Mouse (Mus musculus) neural tube, embryonic 13.5 days (tissue): Measurements from ENCODE around the gene Atp5mpl. TPM values are rescaled to one million over a fixed set of nuclear protein-coding genes. Genes with fewer than 3 reads are reported as not detected.
"Not testable (repeated sequence)": the region's sequence is repeated elsewhere in the genome, so short reads cannot be mapped to it uniquely, and the experiment has no call there.

Experiments used
- ATAC-seq: fragments of 200-750 bp; cut with Nextera tagmentation; 2 replicates; pipeline ENCODE4 v1.8.0; 2017; ENCODE audit warnings: low read depth, mild to moderate bottlenecking, moderate TSS enrichment, moderate library complexity
- H3K27ac ChIP-seq: fragments of 300-500 bp; sonication (generic); replicated peaks from 2 replicates; pipeline ENCODE4 v1.5.1; 2015; ENCODE audit warnings: moderate library complexity, mild to moderate bottlenecking, inconsistent platforms
- H3K27me3 ChIP-seq: fragments of 300-500 bp; sonication (generic); 2 replicates; pipeline ENCODE4 v1.6.1; 2015; ENCODE audit warnings: mild to moderate bottlenecking, inconsistent platforms
- H3K36me3 ChIP-seq: fragments of 300-500 bp; sonication (generic); 2 replicates; pipeline ENCODE4 v1.6.1; 2015; ENCODE audit warnings: mild to moderate bottlenecking, inconsistent platforms
- H3K4me1 ChIP-seq: fragments of 300-500 bp; sonication (generic); replicated peaks from 2 replicates; pipeline ENCODE4 v1.6.1; 2015; ENCODE audit warnings: inconsistent platforms
- H3K4me2 ChIP-seq: fragments of 300-500 bp; sonication (generic); 2 replicates; pipeline ENCODE4 v1.6.1; 2015; ENCODE audit warnings: inconsistent platforms, mild to moderate bottlenecking, moderate library complexity
- H3K4me3 ChIP-seq: fragments of 300-500 bp; sonication (generic); 2 replicates; pipeline ENCODE4 v1.5.1; 2015; ENCODE audit warnings: mild to moderate bottlenecking, inconsistent platforms
- H3K9ac ChIP-seq: fragments of 300-500 bp; sonication (generic); 2 replicates; pipeline ENCODE4 v1.6.1; 2015; ENCODE audit warnings: moderate library complexity, mild to moderate bottlenecking, inconsistent platforms
- H3K9me3 ChIP-seq: fragments of 300-500 bp; sonication (generic); 2 replicates; pipeline ENCODE4 v1.6.1; 2016; ENCODE audit warnings: inconsistent platforms
- WGBS: fragments of 180-500 bp; shearing (Covaris S2); methylation state at CpG from one replicate; pipeline ENCODE4 v1.1.7; 2015; 5-methylcytosine and 5-hydroxymethylcytosine counted together
- polyA plus RNA-seq: library from polyadenylated mRNA; unstranded; fragments of >200 nt; fragmentation: Nextera tagmentation; extraction: Ambion mirVana; gene quantifications from 2 replicates; pipeline ENCODE4 v1.2.1, GENCODE M21; 2015

Gene Atp5mpl
- polyA plus RNA-seq, 1 experiment from 2014 or later, result 818 TPM

GRCm38 (mm10) chr12:111945765-111946655 is 20.8 kb downstream of the Atp5mpl start:
- 68% methylated on average over 12 of the region's 15 CpGs for WGBS
- peak overlapping the region; percentile 75; the same call in 1 of the 2 replicates for H3K27ac ChIP-seq
- H3K36me3 ChIP-seq, H3K4me2 ChIP-seq, H3K27me3 ChIP-seq, H3K9ac ChIP-seq, H3K9me3 ChIP-seq, H3K4me3 ChIP-seq, H3K4me1 ChIP-seq: not testable (repeated sequence)
- peak; percentile 48; the same call in 1 of the 2 replicates for ATAC-seq

DNA sequence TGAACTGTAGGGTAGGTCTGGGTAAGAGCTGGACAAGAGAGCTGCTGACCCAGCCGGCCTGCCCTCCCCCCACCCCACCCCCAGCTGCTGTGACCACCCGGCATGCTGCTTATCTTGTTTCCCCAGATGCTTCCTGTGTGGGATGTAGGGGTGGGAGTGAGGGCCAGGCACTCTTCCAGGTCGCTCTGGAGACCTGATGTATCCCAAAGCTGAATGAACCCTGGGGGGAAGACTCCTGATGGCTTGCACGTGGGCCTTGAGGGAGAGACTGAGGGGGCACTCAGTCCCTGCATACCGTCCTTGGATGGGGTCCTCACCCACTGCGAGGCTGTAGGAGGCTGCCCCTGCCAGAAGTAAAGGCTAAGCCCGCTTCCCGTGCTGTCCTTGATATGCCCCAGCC is 21.7 kb downstream of the Atp5mpl start:
- no peaks in the 10 kb centered on the region for H3K27me3 ChIP-seq
- no peak overlapping the region for H3K4me3 ChIP-seq
- H3K4me1 ChIP-seq, result no peaks in the 10 kb centered on the region; the same call in 1 of the 2 replicates
- peak overlapping the region; percentile 75; the same call in 1 of the 2 replicates for H3K27ac ChIP-seq
- ATAC-seq, result no peak
- no peaks in the 10 kb centered on the region for H3K9me3 ChIP-seq
- 83% methylated on average over 8 of the region's 8 CpGs for WGBS
- no peaks in the 10 kb centered on the region for H3K36me3 ChIP-seq
- no peak overlapping the region for H3K4me2 ChIP-seq
- H3K9ac ChIP-seq, result no peak overlapping the region

GRCm38 (mm10) chr12:111944065-111944987 is 22.5 kb downstream of the Atp5mpl start:
- H3K9ac ChIP-seq, H3K4me2 ChIP-seq, H3K4me3 ChIP-seq, H3K36me3 ChIP-seq, H3K4me1 ChIP-seq, H3K27me3 ChIP-seq, H3K9me3 ChIP-seq: not testable (repeated sequence)
- 72% methylated on average over 18 of the region's 20 CpGs for WGBS
- peak; percentile 37; the same call in 1 of the 2 replicates for ATAC-seq
- H3K27ac ChIP-seq, result peak overlapping the region; percentile 59; the same call in 1 of the 2 replicates

- no peak for ATAC-seq
Measured at GRCm38 (mm10) chr12:111943421-111944064, 23.2 kb downstream of the Atp5mpl start.

DNA sequence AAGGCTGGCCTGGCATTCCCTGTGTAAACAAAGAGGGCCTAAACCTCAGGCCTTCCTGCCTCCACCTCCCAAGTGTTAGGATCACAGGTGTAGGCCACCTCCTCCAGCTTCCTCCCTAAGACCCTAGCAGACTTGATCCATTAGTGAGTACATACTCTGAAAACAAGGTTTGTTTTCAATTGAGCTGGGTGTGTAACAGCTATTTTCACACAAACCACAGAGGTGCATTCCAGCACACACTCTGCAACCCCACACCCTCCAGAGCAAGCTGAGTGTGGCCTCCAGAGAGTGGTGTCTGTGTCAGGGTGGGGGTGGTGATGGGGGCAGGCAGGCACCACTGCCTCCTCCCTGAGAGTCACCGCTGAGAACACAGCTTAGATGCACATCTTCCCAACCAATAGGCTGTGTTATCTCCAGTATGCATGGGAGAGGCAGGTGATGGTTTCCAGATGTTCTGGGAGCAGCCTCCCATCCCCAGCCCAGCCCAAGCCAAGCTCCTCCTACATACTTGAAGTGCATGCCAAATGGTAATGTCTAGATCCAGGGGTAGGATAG is 28.1 kb downstream of the Atp5mpl start:
- H3K4me3 ChIP-seq, result no peak overlapping the region
- ATAC-seq, result no peak
- no peaks in the 10 kb centered on the region for H3K36me3 ChIP-seq
- H3K4me1 ChIP-seq, result peaks cover 21% of the 10 kb centered on the region
- no peak overlapping the region for H3K9ac ChIP-seq
- peak overlapping the region; percentile 23; the same call in 1 of the 2 replicates for H3K27ac ChIP-seq
- H3K4me2 ChIP-seq, result no peak overlapping the region
- WGBS, result 78% methylated on average over 1 of the region's 1 CpGs
- no peaks in the 10 kb centered on the region for H3K9me3 ChIP-seq
- H3K27me3 ChIP-seq, result no peaks in the 10 kb centered on the region

More at GRCm38 (mm10) chr12:111943421-111944064, 23.2 kb downstream of the Atp5mpl start:
- Histone ChIP-seq H3K4me1 (no peaks in the 10 kb centered on the region; the same call in 1 of the 2 replicates), H3K36me3 (no peaks in the 10 kb centered on the region), H3K27me3 (no peaks in the 10 kb centered on the region), H3K27ac (no peak overlapping the region), H3K4me3 (no peak overlapping the region), H3K4me2 (no peak overlapping the region), H3K9me3 (no peaks in the 10 kb centered on the region), H3K9ac (no peak overlapping the region)
- WGBS, result 74% methylated on average over 10 of the region's 10 CpGs

DNA sequence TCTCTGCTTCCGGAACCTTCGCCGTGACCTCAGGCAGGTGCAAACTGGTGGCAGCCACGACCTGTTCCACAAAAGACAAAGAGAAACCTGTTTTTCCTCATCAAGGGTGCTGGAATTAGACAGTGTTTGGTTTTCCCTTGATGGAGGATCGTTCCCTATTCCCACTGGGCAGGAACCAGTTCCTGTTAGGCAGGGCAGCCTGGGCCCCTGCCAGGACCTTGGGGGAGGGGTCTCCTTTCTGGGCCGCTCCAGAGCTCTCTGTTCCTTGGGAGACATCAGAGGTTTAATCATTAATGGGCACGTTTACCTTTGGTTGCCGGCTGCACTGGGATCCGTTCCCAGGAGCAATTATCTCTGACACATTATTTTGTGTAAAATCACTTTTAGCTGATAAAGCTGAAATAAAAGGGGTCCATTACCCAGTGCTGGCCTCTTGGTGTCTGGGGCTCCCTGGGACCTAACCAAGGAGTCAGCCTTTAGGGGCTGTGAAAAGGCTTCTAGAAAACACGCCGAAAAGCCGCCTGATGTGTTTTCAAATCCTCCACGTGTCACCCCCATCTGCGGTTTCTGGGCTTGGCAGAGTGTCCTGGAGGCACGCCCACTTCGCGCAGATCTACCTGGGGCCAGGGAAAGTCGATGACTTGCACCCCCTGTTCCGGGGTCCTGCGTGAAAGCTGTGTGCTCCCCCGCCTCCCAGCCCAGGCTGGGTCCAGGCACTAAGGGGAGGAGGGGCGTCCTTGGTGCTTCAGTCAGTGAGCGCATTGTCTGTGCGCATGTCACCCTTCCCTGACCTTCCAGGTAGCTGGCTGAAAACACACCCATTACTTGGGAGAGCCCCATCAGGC is 29.8 kb downstream of the Atp5mpl start:
- Histone ChIP-seq H3K36me3 (no peaks in the 10 kb centered on the region), H3K9me3 (no peaks in the 10 kb centered on the region), H3K9ac (peak overlapping the region; percentile 3; the same call in 1 of the 2 replicates), H3K4me1 (peaks cover 21% of the 10 kb centered on the region), H3K4me3 (no peak overlapping the region), H3K27me3 (no peaks in the 10 kb centered on the region), H3K27ac (peak overlapping the region; percentile 23; the same call in 1 of the 2 replicates), H3K4me2 (no peak overlapping the region)
- 42% methylated on average over 24 of the region's 24 CpGs for WGBS
- ATAC-seq, result no peak

DNA sequence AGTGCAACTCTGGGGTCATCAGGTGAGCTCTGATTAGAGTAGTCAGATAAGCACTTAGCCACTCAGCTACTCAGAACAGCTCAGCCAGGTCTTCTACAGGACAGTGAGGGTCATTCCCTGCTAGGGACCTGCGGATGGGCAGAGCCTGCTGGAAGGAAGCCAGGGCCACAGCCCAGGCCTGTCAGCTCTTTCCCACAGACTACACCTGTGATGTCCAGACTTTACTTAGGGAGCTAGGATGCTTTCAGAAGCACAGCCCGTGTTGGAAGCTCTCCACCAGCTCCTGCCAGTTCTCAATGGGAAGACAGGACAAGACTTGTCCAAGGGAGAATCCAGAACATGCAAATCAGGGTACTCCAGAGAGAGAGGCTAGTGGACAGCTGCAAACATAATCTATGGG is 32.8 kb downstream of the Atp5mpl start:
- no peak overlapping the region for H3K27ac ChIP-seq
- no peak overlapping the region for H3K4me3 ChIP-seq
- H3K36me3 ChIP-seq, result no peaks in the 10 kb centered on the region
- no peak for ATAC-seq
- H3K27me3 ChIP-seq, result no peaks in the 10 kb centered on the region
- 84% methylated on average over 2 of the region's 2 CpGs for WGBS
- H3K4me1 ChIP-seq, result peaks cover 21% of the 10 kb centered on the region
- no peak overlapping the region for H3K4me2 ChIP-seq
- H3K9ac ChIP-seq, result no peak overlapping the region
- H3K9me3 ChIP-seq, result no peaks in the 10 kb centered on the region

DNA sequence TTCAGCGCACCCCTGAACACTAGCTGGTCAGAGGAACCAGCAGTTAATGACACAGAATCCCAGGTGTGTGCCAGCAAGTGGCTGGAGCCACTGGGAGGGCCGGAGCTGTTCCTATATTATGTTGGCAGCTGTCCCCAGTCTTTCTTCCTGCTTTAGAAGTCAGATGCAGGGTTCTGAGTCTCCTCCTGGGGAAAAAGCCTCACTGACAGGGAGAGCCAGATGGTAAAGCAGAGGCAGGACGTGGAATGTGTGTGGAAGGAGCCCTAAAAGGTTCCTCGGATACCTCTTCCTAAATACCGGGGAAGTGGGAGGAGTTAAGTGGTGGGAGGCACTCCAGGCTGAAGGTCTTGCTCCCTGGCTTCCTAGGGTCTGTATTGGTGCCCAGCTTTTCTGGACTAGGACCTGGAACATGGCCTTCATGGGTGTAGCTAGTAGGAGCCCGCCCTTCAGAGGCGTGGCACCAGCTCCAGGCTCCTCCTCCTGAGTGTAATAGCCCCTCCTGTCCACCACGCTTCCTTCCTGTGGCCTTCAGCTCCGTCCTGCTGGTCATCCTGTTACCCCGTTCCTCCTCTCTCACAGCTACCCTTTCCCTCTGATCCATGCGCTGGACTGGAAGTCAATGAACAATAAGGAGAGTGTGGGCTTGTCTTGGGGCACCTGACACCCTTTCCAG is 33.6 kb downstream of the Atp5mpl start:
- no peak overlapping the region for H3K4me3 ChIP-seq
- H3K36me3 ChIP-seq, result no peaks in the 10 kb centered on the region
- H3K27ac ChIP-seq, result no peak overlapping the region
- no peaks in the 10 kb centered on the region for H3K27me3 ChIP-seq
- no peak overlapping the region for H3K4me2 ChIP-seq
- peaks cover 21% of the 10 kb centered on the region for H3K4me1 ChIP-seq
- 58% methylated on average over 11 of the region's 11 CpGs for WGBS
- H3K9me3 ChIP-seq, result no peaks in the 10 kb centered on the region
- ATAC-seq, result no peak
- no peak overlapping the region for H3K9ac ChIP-seq

GRCm38 (mm10) chr12:111932513-111932912 is 34.3 kb downstream of the Atp5mpl start:
- Histone ChIP-seq H3K27ac (no peak overlapping the region), H3K27me3 (no peaks in the 10 kb centered on the region), H3K9me3 (no peaks in the 10 kb centered on the region), H3K9ac (no peak overlapping the region), H3K4me3 (no peak overlapping the region), H3K4me1 (peaks cover 14% of the 10 kb centered on the region), H3K4me2 (no peak overlapping the region), H3K36me3 (no peaks in the 10 kb centered on the region)
- ATAC-seq, result no peak
- WGBS, result 65% methylated on average over 3 of the region's 3 CpGs

GRCm38 (mm10) chr12:111931411-111932025 is 35.3 kb downstream of the Atp5mpl start:
- H3K4me3 ChIP-seq, result no peak overlapping the region

More at GRCm38 (mm10) chr12:111931411-111932025, 35.3 kb downstream of the Atp5mpl start:
- no peak for ATAC-seq
- Histone ChIP-seq H3K9ac (no peak overlapping the region), H3K27ac (no peak overlapping the region), H3K9me3 (no peaks in the 10 kb centered on the region), H3K4me2 (no peak overlapping the region), H3K36me3 (no peaks in the 10 kb centered on the region), H3K4me1 (peaks cover 4% of the 10 kb centered on the region; the same call in 1 of the 2 replicates), H3K27me3 (no peaks in the 10 kb centered on the region)
- WGBS, result 87% methylated on average over 9 of the region's 9 CpGs
